Mouse (Mus musculus) layer of hippocampus, adult 9-11 months (tissue): Measurements from ENCODE around the gene Ssbp3.

Experiments
- DNase-seq: peaks from one replicate; pipeline ENCODE4 v3.0.0; 2022

Ssbp3 gene

GRCm38 (mm10) chr4:106907701-106908425 is 2.6 kb upstream of the Ssbp3 start:
- no peak for DNase-seq

- no peak for DNase-seq
These were observed 2.1 kb upstream of the Ssbp3 start for GRCm38 (mm10) chr4:106908426-106908809.

DNA sequence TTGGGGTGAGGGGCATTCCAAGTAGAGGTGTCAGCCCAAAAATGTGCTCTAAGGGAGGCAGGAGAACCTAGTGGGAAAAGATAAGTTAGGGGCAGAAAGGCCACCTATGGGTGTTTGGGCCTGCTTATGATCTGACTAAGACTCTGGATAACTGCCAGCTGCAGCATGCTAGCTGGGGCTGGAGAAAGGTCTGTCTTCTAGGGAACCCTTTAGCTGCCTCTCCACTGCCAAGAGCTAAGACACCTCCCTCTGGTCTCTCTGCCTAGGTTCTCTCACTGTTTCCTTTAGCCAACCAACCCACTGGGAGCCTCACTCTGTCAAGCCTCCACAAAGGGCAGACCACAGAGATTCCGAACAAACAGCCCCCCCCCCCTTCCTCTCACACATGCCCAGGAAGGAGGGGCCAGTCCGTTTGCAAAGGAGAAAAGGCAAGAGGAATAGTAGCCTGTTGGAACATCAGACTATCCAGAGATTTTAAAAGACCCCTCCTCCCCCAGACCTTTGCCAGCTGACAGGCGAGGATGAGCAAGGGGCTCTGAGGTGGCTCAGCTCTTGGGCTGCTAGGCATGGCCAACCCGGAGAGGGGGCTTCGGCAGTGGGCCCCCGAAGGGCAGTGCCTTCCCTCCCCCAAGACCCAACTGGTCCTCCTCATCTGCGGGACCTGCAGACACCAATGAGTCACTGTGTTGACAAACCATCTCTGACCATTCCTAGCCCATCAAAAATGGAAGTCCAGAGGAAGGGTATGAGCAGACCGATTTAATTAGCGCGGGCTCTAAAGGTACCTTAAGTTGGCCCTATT is 1.4 kb upstream of the Ssbp3 start:
- DNase-seq = no peak

- DNase-seq = no peak
These were observed 704 bp upstream of the Ssbp3 start for GRCm38 (mm10) chr4:106909797-106910196.

- DNase-seq = peak; percentile 95
These were observed 823 bp downstream of the Ssbp3 start for GRCm38 (mm10) chr4:106911246-106911801.

- no peak for DNase-seq
These were observed 1.6 kb downstream of the Ssbp3 start for GRCm38 (mm10) chr4:106911951-106912688.

DNA sequence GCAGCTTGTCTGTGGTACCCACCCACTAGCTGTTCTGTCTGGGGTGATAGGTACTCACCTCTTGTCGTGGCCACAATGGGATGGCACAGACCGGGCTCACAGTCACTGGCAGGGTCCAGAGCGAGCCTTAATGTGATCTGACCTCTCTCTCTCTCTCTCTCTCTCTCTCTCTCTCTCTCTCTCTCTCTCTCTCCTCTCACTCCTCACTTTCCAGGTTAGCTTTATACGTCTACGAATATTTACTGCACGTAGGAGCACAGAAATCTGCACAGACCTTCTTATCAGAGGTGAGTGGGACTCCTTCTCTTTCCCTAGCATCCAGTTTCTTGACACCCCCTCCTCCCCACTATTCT is 2.2 kb downstream of the Ssbp3 start:
- DNase-seq = no peak

GRCm38 (mm10) chr4:106913411-106914049 is 3.0 kb downstream of the Ssbp3 start:
- no peak for DNase-seq

DNA sequence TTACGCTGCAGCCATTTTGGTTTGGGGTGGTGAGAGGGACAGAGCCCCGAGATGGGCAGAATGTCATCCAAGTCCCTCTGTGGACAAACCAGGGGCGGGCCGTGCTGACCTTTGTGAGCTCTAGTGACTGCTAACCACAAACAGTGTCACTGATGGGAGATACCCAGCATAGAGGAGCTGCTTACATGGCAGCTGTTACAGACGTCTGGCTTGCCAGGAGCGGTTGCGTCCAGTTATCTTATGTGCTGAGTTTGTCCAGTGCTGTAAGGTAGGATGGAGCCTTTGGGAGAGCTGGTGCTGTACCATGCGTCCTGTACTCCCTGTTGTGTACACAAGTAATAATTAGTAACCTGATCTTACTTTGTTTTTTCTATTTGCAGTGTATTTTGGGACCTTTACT is 4.8 kb downstream of the Ssbp3 start:
- no peak for DNase-seq

DNA sequence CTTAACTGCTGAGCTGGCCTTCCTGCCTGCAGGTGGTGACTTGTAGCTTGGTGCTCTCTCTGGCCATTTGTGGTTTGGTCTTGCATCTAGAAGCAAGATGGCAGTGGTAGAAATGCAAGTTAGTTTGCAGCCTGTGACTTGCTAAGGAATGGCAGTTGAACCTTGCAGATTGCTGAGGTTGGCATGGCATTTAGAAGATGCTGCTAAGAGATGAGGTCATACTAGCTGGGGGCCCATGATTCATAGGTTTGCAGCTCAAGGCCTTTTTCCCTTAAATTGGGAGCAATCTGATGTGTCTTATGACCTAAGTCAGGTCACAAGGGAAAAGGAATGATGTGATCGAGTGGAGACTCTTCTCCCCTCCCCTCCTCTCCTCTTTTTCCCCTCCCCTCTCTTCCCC is 7.8 kb downstream of the Ssbp3 start:
- no peak for DNase-seq

DNA sequence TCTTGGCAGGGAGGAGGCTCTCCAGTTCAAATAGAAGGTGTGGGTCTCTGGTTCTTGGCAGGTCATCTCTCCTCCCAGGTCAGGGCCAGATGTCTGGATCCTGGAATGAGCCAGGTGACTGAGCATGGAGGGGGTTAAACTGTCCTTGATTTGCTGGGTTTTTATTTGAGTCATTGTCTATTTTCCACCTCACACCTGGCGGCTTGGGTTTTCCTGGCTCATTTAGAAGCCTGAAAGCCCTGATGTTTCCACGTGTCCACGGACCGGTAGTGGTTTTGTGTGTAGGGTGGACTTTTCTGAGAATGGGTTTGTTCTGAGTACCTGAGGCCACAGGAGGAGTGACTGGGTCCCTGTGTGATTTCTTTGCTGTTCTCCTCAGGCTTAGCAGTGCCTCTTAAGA is 9.6 kb downstream of the Ssbp3 start:
- DNase-seq = no peak

DNA sequence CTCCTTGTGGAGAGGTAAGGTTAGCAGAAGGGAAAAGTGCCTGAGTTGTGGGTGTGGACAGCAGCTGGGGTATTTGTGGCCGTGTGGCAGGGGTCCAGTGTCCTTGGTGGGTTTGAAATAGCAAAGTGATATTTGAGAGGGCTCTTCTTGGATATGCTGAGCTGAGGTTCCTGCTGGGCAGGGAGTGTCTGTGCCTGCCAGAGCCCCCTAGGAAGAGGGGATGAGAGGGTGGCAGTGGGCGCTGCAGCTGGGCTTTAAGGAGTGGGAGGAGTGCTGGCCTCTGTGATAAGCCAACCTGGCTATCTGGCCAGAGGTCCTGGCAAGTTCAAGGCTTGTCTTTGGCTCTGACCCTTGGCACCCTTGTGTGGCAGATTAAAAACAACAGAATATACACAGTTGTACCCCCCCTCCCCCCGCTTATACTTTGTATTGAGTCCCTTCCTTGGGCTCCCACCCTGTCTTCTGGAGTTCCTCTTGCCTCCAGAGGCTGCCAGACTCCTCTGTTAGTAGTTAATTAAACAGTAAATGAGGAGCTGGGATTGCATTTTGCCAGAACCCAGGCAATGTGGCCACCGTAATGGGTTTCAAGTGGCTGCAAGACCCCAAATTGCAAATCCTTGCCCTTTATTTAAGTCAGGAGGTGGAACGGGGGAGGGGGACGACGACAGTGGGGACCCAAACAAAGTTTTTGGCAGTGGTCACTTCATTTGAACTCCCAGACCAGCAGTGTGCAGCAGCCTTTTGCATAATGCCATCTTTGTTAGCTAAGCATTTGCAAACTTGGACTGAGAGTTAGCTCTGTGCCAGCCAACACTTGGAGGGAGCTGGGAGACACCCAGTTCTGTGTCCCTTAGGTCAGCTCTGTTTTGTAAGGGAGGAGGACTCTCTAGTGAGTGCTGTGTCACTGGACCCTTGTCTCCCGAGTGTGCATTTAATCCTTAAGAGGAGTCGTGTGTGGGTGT is 11.2 kb downstream of the Ssbp3 start:
- DNase-seq = peak; percentile 74

- no peak for DNase-seq
These were observed 12.4 kb downstream of the Ssbp3 start for GRCm38 (mm10) chr4:106922919-106923318.

DNA sequence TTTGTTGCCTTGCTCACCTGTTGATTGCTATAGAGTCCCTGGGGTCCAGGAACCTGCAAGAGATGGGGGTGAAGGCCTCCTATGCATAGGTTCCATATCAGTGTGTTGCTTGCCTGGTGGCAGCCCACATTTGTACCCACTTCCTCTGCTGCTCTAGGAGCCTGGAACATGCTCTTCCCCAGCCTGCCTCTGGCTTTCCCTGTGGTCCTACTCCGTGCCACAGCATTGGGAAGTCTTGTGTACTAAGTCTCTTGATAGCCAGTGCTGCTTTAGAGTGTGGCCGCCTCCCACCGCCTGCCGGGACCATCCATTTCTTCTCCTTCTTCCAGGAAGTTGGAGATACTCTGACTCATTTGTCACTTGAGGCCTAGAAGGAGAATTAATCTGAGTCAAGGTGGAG is 13.7 kb downstream of the Ssbp3 start:
- DNase-seq = no peak

- no peak for DNase-seq
These were observed 14.4 kb downstream of the Ssbp3 start for GRCm38 (mm10) chr4:106924888-106925287.

DNA sequence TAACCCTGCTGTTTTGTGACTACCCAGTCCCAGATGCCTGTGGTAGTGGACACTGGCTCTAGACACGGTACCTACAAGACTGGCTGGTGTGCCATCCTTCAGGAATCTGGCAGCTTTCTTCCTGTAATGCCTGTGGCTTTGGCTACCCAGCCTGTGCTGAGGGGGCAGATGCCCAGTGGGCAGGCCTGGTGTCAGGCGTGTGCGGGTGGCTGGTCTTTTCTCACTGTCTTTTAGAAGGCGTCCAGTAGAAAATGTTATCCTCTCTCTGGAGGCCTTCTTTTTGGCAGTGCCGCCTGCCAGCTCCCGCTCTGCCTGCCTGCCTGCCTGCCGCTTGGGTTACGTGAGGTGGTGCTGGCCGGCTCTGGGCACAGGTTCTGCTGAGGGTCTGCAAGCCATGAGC is 15.9 kb downstream of the Ssbp3 start:
- no peak for DNase-seq

- DNase-seq = peak; percentile 36
These were observed 16.5 kb downstream of the Ssbp3 start for GRCm38 (mm10) chr4:106927034-106927433.

GRCm38 (mm10) chr4:106928961-106929360 is 18.5 kb downstream of the Ssbp3 start:
- no peak for DNase-seq

GRCm38 (mm10) chr4:106932583-106932982 is 22.1 kb downstream of the Ssbp3 start:
- DNase-seq = no peak

DNA sequence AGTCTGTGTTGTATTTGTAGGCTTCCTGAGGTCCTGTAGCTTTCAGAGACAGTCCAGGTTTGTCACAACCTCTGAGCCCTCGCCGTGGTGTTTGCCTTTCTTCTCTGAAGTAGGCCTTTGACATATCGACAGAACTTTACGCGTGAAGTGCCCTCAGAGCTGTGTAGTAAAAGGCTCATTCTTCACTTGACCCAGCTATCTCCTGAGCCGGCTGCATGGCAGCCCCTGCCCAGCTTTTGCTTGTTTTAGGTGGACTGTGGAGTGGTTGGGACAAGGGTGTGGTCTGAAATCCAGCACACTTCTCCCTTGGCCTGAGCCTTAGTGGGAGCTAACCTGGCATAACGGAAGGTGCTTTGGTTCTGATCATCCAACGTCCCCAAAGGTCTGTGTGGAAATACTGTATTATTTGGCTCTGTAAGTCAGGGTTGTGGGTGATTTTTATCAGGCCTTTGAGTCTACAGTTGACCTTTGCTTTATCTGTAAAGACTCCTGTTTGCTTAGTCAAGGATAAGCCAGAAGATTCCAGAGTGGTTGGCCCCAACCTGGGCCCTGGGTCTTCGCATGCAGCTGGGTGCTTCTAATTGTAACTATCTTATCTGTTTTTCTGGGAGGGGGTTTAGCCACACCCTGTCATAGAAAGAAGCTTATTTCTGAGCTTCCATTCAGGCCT is 23.4 kb downstream of the Ssbp3 start:
- DNase-seq = no peak

DNA sequence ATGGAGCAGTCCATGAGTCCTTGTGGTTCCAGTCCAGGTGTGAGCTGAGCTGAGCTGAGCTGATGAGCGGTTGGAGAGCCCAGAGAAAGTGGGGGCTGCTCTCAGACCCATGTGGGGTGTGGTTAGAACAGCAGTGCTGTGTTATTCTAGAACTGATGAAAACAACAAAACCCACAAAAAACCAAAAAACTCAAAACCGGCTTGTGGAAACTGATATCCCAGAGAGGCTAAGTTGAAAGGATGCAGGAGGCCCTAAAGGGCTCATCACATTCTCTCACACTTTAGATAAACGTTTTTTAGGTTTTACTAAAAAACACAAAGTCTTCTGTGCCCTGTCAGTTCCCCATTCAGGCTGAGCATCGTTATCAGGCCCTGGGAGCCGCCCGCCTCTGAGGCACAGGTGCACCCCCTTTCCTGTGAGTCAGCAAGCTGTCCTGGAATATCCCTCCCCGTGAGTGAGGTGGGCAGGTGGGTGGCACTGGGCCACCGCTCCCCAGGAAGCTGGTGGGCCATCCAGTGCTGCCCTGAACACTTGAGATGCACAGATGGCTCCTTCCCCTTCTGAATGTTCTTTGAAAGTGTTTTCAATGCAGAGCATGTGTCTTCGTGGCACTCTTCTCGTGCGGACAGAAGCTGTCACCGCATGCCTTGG is 24.6 kb downstream of the Ssbp3 start:
- DNase-seq = peak; percentile 29
